Mouse (Mus musculus): Measurements from ENCODE around the gene Asrgl1. TPM values are rescaled to one million over a fixed set of nuclear protein-coding genes. Genes with fewer than 3 reads are reported as not detected.
"Not testable (repeated sequence)": the region's sequence is repeated elsewhere in the genome, so short reads cannot be mapped to it uniquely, and the experiment has no call there.

Gene Asrgl1
- polyA plus RNA-seq, 1 experiment from 2014 or later: 17.5 TPM

- Histone ChIP-seq H3K27me3 (ENCODE audit: control insufficient read depth, insufficient read depth, low read length) (no peaks in the 10 kb centered on the region), H3K36me3 (ENCODE audit: control insufficient read depth, insufficient read depth, low read length) (no peaks in the 10 kb centered on the region), H3K9ac (replicated peaks; ENCODE audit: low read length) (no peak overlapping the region), H3K4me3 (replicated peaks; ENCODE audit: low read depth, low read length) (no peak overlapping the region), H3K9me3 (ENCODE audit: control insufficient read depth, low read length) (no peaks in the 10 kb centered on the region), H3K27ac (replicated peaks; ENCODE audit: low read depth, low read length) (no peak overlapping the region), H3K4me1 (ENCODE audit: control insufficient read depth, insufficient read depth, low read length) (no peaks in the 10 kb centered on the region), H3K4me2 (ENCODE audit: low read length) (no peak overlapping the region)
- WGBS: 89% methylated on average over 13 of the region's 13 CpGs
- ATAC-seq (ENCODE audit: low FRiP score, low TSS enrichment): no peak
- peak; percentile 18 for DNase-seq
Observed at GRCm38 (mm10) chr19:9097441-9097840, 38.0 kb downstream of the Asrgl1 start.

- no peak for ATAC-seq (ENCODE audit: low FRiP score, low TSS enrichment)
- H3K27ac ChIP-seq (replicated peaks; ENCODE audit: low read depth, low read length): no peak overlapping the region
- DNase-seq: no peak
- H3K36me3 ChIP-seq (ENCODE audit: control insufficient read depth, insufficient read depth, low read length): no peaks in the 10 kb centered on the region
- WGBS: 73% methylated on average over 5 of the region's 5 CpGs
- no peaks in the 10 kb centered on the region for H3K4me1 ChIP-seq (ENCODE audit: control insufficient read depth, insufficient read depth, low read length)
- no peaks in the 10 kb centered on the region for H3K27me3 ChIP-seq (ENCODE audit: control insufficient read depth, insufficient read depth, low read length)
- H3K4me3 ChIP-seq (replicated peaks; ENCODE audit: low read depth, low read length): no peak overlapping the region
- no peak overlapping the region for H3K9ac ChIP-seq (replicated peaks; ENCODE audit: low read length)
- H3K9me3 ChIP-seq (ENCODE audit: control insufficient read depth, low read length): no peaks in the 10 kb centered on the region
- no peak overlapping the region for H3K4me2 ChIP-seq (ENCODE audit: low read length)
Observed at GRCm38 (mm10) chr19:9095111-9095510, 40.3 kb downstream of the Asrgl1 start.

- Histone ChIP-seq H3K36me3 (ENCODE audit: control insufficient read depth, insufficient read depth, low read length) (no peaks in the 10 kb centered on the region), H3K27me3 (ENCODE audit: control insufficient read depth, insufficient read depth, low read length) (no peaks in the 10 kb centered on the region), H3K4me1 (ENCODE audit: control insufficient read depth, insufficient read depth, low read length) (no peaks in the 10 kb centered on the region), H3K4me3 (replicated peaks; ENCODE audit: low read depth, low read length) (no peak overlapping the region), H3K9ac (replicated peaks; ENCODE audit: low read length) (no peak overlapping the region), H3K27ac (replicated peaks; ENCODE audit: low read depth, low read length) (no peak overlapping the region), H3K4me2 (ENCODE audit: low read length) (no peak overlapping the region), H3K9me3 (ENCODE audit: control insufficient read depth, low read length) (no peaks in the 10 kb centered on the region)
- ATAC-seq (ENCODE audit: low FRiP score, low TSS enrichment) (no peak), DNase-seq (no peak)
- WGBS: 74% methylated on average over 2 of the region's 2 CpGs
Observed at GRCm38 (mm10) chr19:9090709-9091108, 44.7 kb downstream of the Asrgl1 start.

DNA sequence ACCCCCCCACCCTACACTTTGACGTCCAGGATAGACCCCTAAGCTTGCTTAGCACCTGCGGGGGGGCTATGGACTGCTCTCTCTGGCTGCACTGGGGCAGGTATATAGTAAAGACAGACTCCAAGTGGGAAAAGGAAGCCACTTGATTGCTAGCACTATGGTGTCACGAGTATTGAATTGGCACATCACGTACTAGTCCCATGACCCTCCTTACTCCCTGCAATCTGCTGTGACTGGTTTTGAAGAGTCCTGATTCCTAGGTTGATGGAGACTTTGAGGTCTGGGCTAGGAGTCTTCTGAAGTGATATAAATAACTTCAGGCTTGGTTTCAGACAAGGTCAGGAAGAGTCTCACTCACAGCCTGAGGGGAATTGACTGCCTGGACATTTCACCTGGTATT, 45.2 kb downstream of the Asrgl1 start:
- ATAC-seq (ENCODE audit: low FRiP score, low TSS enrichment): no peak
- Histone ChIP-seq H3K9me3 (ENCODE audit: control insufficient read depth, low read length) (no peaks in the 10 kb centered on the region), H3K9ac (replicated peaks; ENCODE audit: low read length) (no peak overlapping the region), H3K36me3 (ENCODE audit: control insufficient read depth, insufficient read depth, low read length) (no peaks in the 10 kb centered on the region), H3K4me3 (replicated peaks; ENCODE audit: low read depth, low read length) (no peak overlapping the region), H3K27me3 (ENCODE audit: control insufficient read depth, insufficient read depth, low read length) (no peaks in the 10 kb centered on the region), H3K4me1 (ENCODE audit: control insufficient read depth, insufficient read depth, low read length) (no peaks in the 10 kb centered on the region), H3K4me2 (ENCODE audit: low read length) (no peak overlapping the region), H3K27ac (replicated peaks; ENCODE audit: low read depth, low read length) (no peak overlapping the region)
- no peak for DNase-seq
- 72% methylated on average over 4 of the region's 4 CpGs for whole genome bisulfite sequencing

DNA sequence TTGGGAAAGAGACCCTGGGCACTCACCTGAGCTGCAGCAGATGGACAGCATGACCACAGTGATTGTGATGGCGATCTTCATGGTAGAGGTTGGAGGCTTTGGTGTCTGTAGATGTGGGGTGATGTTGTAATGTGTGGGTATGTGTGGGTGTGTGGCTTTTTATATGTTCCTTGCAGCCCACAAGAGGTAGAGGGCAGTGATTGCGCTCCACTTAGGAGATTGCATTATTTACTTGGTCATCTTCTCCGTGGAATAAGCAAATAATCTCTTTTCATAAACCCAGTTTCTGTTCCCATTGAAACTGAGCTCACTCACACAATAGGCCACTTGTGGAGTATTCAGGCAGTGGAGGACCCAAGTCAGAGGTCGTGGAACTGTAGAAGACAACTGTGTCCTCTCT, 47.6 kb downstream of the Asrgl1 start, which contains the start of gene Scgb1a1:
TSS of gene Scgb1a1 (minus strand) at position 138 of the 400 bp plus-strand sequence.
- no peak for DNase-seq
- Histone ChIP-seq H3K27ac (replicated peaks; ENCODE audit: low read depth, low read length) (no peak within 1 kb of the TSS), H3K36me3 (ENCODE audit: control insufficient read depth, insufficient read depth, low read length) (no peaks in the 10 kb centered on the region), H3K9ac (replicated peaks; ENCODE audit: low read length) (no peak within 1 kb of the TSS), H3K27me3 (ENCODE audit: control insufficient read depth, insufficient read depth, low read length) (no peaks in the 10 kb centered on the region), H3K9me3 (ENCODE audit: control insufficient read depth, low read length) (no peaks in the 10 kb centered on the region), H3K4me3 (replicated peaks; ENCODE audit: low read depth, low read length) (no peak within 1 kb of the TSS), H3K4me2 (ENCODE audit: low read length) (no peak within 1 kb of the TSS), H3K4me1 (ENCODE audit: control insufficient read depth, insufficient read depth, low read length) (no peaks in the 10 kb centered on the region)
- no peak for ATAC-seq (ENCODE audit: low FRiP score, low TSS enrichment)
- WGBS: 77% methylated on average over 4 of the region's 4 CpGs

DNA sequence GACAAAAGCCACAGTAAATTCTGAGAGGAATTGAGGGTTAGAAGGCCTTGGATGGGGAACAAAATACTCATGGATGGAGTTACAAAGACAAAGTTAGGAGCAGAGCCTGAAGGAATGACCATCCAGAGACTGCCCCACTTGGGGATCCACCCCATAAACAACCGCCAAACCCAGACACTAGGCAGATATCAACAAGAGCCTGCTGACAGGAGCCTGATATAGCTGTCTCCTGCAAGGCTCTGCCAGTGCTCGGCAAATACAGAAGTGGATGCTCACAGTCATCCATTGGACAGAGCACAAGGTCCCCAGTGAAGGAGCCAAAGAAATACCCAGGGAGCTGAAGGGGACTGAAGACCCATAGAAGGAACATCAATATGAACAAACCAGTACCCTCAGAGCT, 51.5 kb downstream of the Asrgl1 start:
- not testable (repeated sequence) for H3K4me1 ChIP-seq (ENCODE audit: control insufficient read depth, insufficient read depth, low read length); H3K4me2 ChIP-seq (ENCODE audit: low read length); H3K9me3 ChIP-seq (ENCODE audit: control insufficient read depth, low read length); H3K4me3 ChIP-seq (replicated peaks; ENCODE audit: low read depth, low read length); H3K27ac ChIP-seq (replicated peaks; ENCODE audit: low read depth, low read length); H3K27me3 ChIP-seq (ENCODE audit: control insufficient read depth, insufficient read depth, low read length); H3K9ac ChIP-seq (replicated peaks; ENCODE audit: low read length); DNase-seq; ATAC-seq (ENCODE audit: low FRiP score, low TSS enrichment); H3K36me3 ChIP-seq (ENCODE audit: control insufficient read depth, insufficient read depth, low read length)
- 79% methylated on average over 2 of the region's 2 CpGs for WGBS

- Histone ChIP-seq H3K36me3 (ENCODE audit: control insufficient read depth, insufficient read depth, low read length) (no peaks in the 10 kb centered on the region), H3K4me2 (ENCODE audit: low read length) (no peak overlapping the region; the same call in 1 of the 2 replicates), H3K4me1 (ENCODE audit: control insufficient read depth, insufficient read depth, low read length) (no peaks in the 10 kb centered on the region), H3K4me3 (replicated peaks; ENCODE audit: low read depth, low read length) (no peak overlapping the region), H3K9ac (replicated peaks; ENCODE audit: low read length) (no peak overlapping the region), H3K27me3 (ENCODE audit: control insufficient read depth, insufficient read depth, low read length) (no peaks in the 10 kb centered on the region), H3K9me3 (ENCODE audit: control insufficient read depth, low read length) (no peaks in the 10 kb centered on the region), H3K27ac (replicated peaks; ENCODE audit: low read depth, low read length) (no peak overlapping the region)
- WGBS: 75% methylated on average over 2 of the region's 2 CpGs
- ATAC-seq (ENCODE audit: low FRiP score, low TSS enrichment) (no peak), DNase-seq (no peak)
Observed at GRCm38 (mm10) chr19:9083010-9083355, 52.5 kb downstream of the Asrgl1 start.

DNA sequence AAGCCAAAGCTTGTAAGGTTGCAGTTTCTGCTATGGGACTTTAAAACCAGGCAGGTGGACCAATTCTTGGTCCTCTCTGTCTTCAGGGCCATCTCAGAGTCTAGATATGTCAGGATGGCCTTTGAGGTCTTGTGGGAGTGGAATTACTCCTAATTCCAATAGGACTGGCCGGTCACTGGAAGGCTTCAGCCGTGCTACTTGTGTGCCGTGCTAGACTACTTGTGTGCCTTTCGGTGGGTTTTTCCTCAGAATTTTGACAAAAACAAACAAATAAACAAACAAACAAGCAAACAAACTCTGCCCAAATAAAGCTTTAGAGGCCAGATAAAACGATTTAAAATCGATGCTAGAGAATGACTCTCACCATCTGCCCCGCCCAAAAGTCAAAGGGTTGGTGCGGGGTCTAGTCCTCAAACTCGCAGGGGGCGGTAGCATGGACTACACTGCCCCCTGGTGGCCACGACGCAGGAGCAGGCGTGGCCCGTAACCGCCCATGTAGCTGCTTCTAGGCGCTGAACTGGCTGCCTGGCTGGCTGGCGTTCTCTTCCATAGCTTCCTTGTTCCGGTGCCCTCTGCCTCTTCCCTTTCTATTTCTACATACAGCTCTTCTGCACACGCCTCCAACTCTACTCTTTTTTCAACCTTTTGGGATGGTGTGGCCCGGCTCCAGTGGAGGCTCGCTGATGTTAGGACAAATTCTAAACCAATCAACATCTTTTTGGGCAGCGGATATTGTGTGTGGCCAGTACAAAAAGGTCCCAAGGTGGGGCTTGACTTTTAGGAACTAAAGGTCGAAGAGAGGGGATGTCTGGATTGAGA, 53.0 kb downstream of the Asrgl1 start:
- no peaks in the 10 kb centered on the region for H3K36me3 ChIP-seq (ENCODE audit: control insufficient read depth, insufficient read depth, low read length)
- ATAC-seq (ENCODE audit: low FRiP score, low TSS enrichment) (peak; percentile 85), DNase-seq (peak; percentile 92)
- WGBS: 18% methylated on average over 23 of the region's 23 CpGs
- no peaks in the 10 kb centered on the region for H3K9me3 ChIP-seq (ENCODE audit: control insufficient read depth, low read length)
- no peaks in the 10 kb centered on the region for H3K27me3 ChIP-seq (ENCODE audit: control insufficient read depth, insufficient read depth, low read length)
- no peak overlapping the region for H3K9ac ChIP-seq (replicated peaks; ENCODE audit: low read length)
- no peak overlapping the region for H3K27ac ChIP-seq (replicated peaks; ENCODE audit: low read depth, low read length)
- no peak overlapping the region for H3K4me3 ChIP-seq (replicated peaks; ENCODE audit: low read depth, low read length)
- H3K4me1 ChIP-seq (ENCODE audit: control insufficient read depth, insufficient read depth, low read length): no peaks in the 10 kb centered on the region
- H3K4me2 ChIP-seq (ENCODE audit: low read length): peak overlapping the region; percentile 33

All from midbrain, embryonic 14.5 days (tissue).